In genomic region chr13:55622649-55623541, GRCm38 (mm10) we compare ENCODE assay signal across 8 mouse cellular contexts. TPM values are rescaled to one million over a fixed set of nuclear protein-coding genes. Genes with fewer than 3 reads are reported as not detected.
DNase-seq lines count a peak whose midpoint lies in the region; ATAC-seq lines count a peak whose summit lies in the region.

Caml (plus strand) TSS chr13:55623005.

- H3K4me3 ChIP-seq in lung, embryonic 16.5 days (ENCODE audit: low read length), result peak within 1 kb of the TSS; percentile 94

- peaks cover 2% of the 10 kb centered on the region; the same call in 1 of the 2 replicates for H3K36me3 ChIP-seq in lung, embryonic 16.5 days (ENCODE audit: control insufficient read depth, insufficient read depth, low read length)

- no peaks in the 10 kb centered on the region for H3K27me3 ChIP-seq in lung, embryonic 16.5 days (ENCODE audit: control insufficient read depth, insufficient read depth, low read depth, low read length)

- 0% methylated on average over 59 of the region's 59 CpGs for WGBS in lung, embryonic 16.5 days

- H3K4me1 ChIP-seq in lung, embryonic 16.5 days (replicated peaks; ENCODE audit: control insufficient read depth, insufficient read depth, low read length), result peaks cover 6% of the 10 kb centered on the region

- H3K4me2 ChIP-seq in lung, embryonic 16.5 days (ENCODE audit: low read depth, low read length), result peak within 1 kb of the TSS; percentile 78

- ATAC-seq in hematopoietic stem cell, adult 5-6 weeks (replicated peaks in 1 of 2; ENCODE audit: insufficient read depth in 1 of 2, low FRiP score in 2 of 2, low TSS enrichment in 1 of 2, low read depth in 1 of 2, poor library complexity in 2 of 2, severe bottlenecking in 2 of 2), result peak; percentile 96 to 97
- ATAC-seq in lung, embryonic 16.5 days (ENCODE audit: low read depth), result peak; percentile 99

- H3K27ac ChIP-seq in lung, embryonic 16.5 days (ENCODE audit: low read length), result peak within 1 kb of the TSS; percentile 81

- peak within 1 kb of the TSS; percentile 94 for H3K9ac ChIP-seq in lung, embryonic 16.5 days (ENCODE audit: low read length)

- no peaks in the 10 kb centered on the region for H3K9me3 ChIP-seq in lung, embryonic 16.5 days (ENCODE audit: control insufficient read depth, low read length)

- DNase-seq in MEL-GATA-1-ER (ENCODE audit: extremely low read depth, low read depth), result peak; percentile 90
- DNase-seq in cerebellum, adult 8-10 months, result peak; percentile 87
- peak; percentile 92 for DNase-seq in forelimb bud, embryonic 11.5 days (ENCODE audit: low read depth, low spot score)
- peak; percentile 79 for DNase-seq in layer of hippocampus, adult 9-10 months (ENCODE audit: low spot score)
- DNase-seq in ovary, postnatal 10 days (ENCODE audit: low spot score), result peak; percentile 71
- peak; percentile 75 to 77 for DNase-seq in thymus, postnatal 10 days (ENCODE audit: low spot score in 2 of 2)

RNA-seq across cellular contexts. Expression of gene Caml, which starts in this region (rescaled TPM):
- 56.5 and 58.0 TPM in 2 replicates for total RNA-seq in hematopoietic stem cell, adult 5-6 weeks (2017)
- 57.7 and 58.2 TPM in 2 replicates for polyA plus RNA-seq in lung, embryonic 16.5 days (2015; fragmentation: Nextera tagmentation; extraction: Ambion mirVana)

Comparison
In these comparisons a context has a peak if more than half of its experiments do, and no peak if none do; other contexts are left out.
1. Peak in every context shown above with its lines: DNase-seq, ATAC-seq, H3K4me3 ChIP-seq and H3K27ac ChIP-seq.